Mouse (Mus musculus) small intestine, adult 2 months (tissue): ENCODE results near the gene Nhlrc2.

Source experiments
- CTCF ChIP-seq: fragments of 200-500 bp; IDR thresholded peaks from 2 replicates; pipeline ENCODE4 v1.5.1; 2012; ENCODE audit warnings: low read depth, mild to moderate bottlenecking, control low read depth, inconsistent platforms, low read length, moderate library complexity, mixed read lengths; ENCODE audit not compliant: insufficient replicate concordance, insufficient read length; ENCODE audit errors: extremely low read depth
- POLR2A ChIP-seq: fragments of 200-500 bp; IDR thresholded peaks from 2 replicates; pipeline ENCODE4 v1.6.1; 2012; ENCODE audit warnings: low read depth, mild to moderate bottlenecking, control low read depth, inconsistent platforms, low read length, moderate library complexity

DNA sequence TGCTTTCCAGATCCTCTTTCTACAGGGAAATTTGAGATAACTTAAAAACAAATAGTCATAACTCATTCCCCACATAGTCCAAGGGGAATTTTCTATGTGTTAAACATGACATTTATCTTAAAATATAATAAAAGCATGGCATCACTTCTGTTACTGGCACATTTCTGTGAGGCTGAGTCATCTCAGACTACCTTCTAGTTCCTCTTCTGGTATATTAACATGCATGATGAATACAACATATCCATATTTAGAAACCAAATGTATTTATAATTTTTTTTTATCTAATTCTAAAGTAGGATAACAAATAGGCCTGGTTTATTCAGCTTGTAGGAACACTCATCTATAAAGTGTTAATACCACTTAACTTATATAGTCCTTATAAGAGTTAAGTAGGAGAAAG is 2.0 kb upstream of the Nhlrc2 start:
- no peak for TF ChIP-seq POLR2A
- no peak for TF ChIP-seq CTCF
